Mouse (Mus musculus) hindbrain, embryonic 16.5 days (tissue): ENCODE data around the gene Asnsd1. TPM values are rescaled to one million over a fixed set of nuclear protein-coding genes. Genes with fewer than 3 reads are reported as not detected.
"Not testable (repeated sequence)": the region's sequence is repeated elsewhere in the genome, so short reads cannot be mapped to it uniquely, and the experiment has no call there.

ENCODE experiments used
- ATAC-seq: fragments of 200-750 bp; cut with Nextera tagmentation; 2 replicates; pipeline ENCODE4 v1.8.0; 2017; ENCODE audit warnings: moderate TSS enrichment, moderate library complexity
- H3K27ac ChIP-seq: fragments of 300-500 bp; sonication (generic); 2 replicates; pipeline ENCODE4 v1.5.1; 2014; ENCODE audit warnings: low read depth, mild to moderate bottlenecking, control low read depth, low read length, moderate library complexity
- H3K27me3 ChIP-seq: fragments of 300-500 bp; sonication (generic); replicated peaks from 2 replicates; pipeline ENCODE4 v1.6.1; 2014; ENCODE audit warnings: low read length; ENCODE audit not compliant: control insufficient read depth, insufficient read depth
- H3K36me3 ChIP-seq: fragments of 300-500 bp; sonication (generic); 2 replicates; pipeline ENCODE4 v1.6.1; 2014; ENCODE audit warnings: mild to moderate bottlenecking, low read length, moderate library complexity, mixed read lengths; ENCODE audit not compliant: control insufficient read depth, insufficient read depth
- H3K4me1 ChIP-seq: fragments of 300-500 bp; sonication (generic); 2 replicates; pipeline ENCODE4 v1.6.1; 2014; ENCODE audit warnings: low read depth, low read length; ENCODE audit not compliant: control insufficient read depth, insufficient read depth
- H3K4me2 ChIP-seq: fragments of 300-500 bp; sonication (generic); 2 replicates; pipeline ENCODE4 v1.6.1; 2014; ENCODE audit warnings: mild to moderate bottlenecking, low read length, control low read depth, moderate library complexity
- H3K4me3 ChIP-seq: fragments of 300-500 bp; sonication (generic); 2 replicates; pipeline ENCODE4 v1.5.1; 2014; ENCODE audit warnings: mild to moderate bottlenecking, low read length, control low read depth, moderate library complexity
- H3K9ac ChIP-seq: fragments of 300-500 bp; sonication (generic); 2 replicates; pipeline ENCODE4 v1.6.1; 2014; ENCODE audit warnings: low read depth, mild to moderate bottlenecking, control low read depth, low read length, moderate library complexity
- H3K9me3 ChIP-seq: fragments of 300-500 bp; sonication (generic); 2 replicates; pipeline ENCODE4 v1.6.1; 2014; ENCODE audit warnings: mild to moderate bottlenecking, low read length, moderate library complexity; ENCODE audit not compliant: control insufficient read depth
- WGBS: fragments of 180-500 bp; shearing (Covaris S2); extraction: QIAGEN DNeasy Blood & Tissue Kit; methylation state at CpG from one replicate; pipeline ENCODE4 v1.1.7; 2014; 5-methylcytosine and 5-hydroxymethylcytosine counted together
- polyA plus RNA-seq: library from polyadenylated mRNA; unstranded; fragments of >200 nt; fragmentation: Nextera tagmentation; extraction: Ambion mirVana; gene quantifications from 2 replicates; pipeline ENCODE4 v1.2.1, GENCODE M21; 2015

Gene Asnsd1
- polyA plus RNA-seq, result 52.9 and 55.2 TPM in 2 replicates

DNA sequence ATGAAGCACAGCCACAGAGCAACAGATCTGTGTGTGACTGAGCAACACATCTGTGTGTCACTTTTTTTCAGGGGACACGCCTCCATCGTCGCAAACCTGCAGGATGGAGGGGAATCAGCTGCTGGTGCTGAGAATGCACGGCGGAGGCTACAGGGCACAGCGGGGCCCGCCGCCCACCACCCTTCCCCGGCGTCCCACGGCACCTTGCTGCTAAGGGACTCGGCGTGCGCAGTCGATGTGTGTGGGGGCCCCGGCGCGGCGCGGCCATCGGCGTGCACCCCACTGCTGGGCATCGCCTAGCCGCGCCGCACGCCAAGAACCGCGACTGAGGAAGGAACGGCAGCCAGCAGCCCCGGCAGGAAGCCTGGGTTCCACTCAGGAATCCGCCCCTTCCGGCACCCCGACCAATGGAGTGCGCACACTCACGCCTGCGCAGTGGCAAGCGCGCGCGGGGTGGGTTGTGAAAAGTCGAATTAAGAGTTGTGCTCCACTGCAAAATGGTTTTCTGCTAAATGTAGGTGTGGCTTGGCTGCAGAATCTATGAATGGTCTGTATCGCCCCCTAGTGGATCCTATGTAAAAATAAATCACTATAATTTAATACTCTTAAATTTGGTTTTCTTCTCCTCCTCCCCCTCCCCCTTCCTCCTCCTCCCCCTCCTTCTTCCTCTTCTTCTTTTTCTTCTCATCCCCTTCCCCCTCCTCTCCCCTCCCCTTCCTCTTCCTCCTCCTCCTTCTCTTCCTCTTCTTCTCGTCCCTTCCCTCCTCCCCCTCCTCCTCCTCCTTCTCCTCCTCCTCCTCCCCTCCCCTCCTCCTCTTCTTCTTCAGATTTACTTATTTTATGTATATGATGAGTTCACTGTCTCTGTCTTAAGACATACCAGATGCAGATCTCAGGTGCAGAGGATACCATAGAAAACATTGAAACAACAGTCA is at the start of gene Asnsd1, which contains the start of the genes Asdurf and Gm28551:
TSS of gene Asnsd1 (minus strand) at position 426 of the 935 bp plus-strand sequence.
TSS of gene Asdurf (minus strand) at position 293 of the 935 bp plus-strand sequence.
TSS of gene Gm28551 (minus strand) at position 341 of the 935 bp plus-strand sequence.
- H3K27me3 ChIP-seq, result no peaks in the 10 kb centered on the region
- H3K9ac ChIP-seq, result peak within 1 kb of the TSS; percentile 93
- peak; percentile 100 for ATAC-seq
- H3K36me3 ChIP-seq, result peaks cover 7% of the 10 kb centered on the region
- peak within 1 kb of the TSS; percentile 77 for H3K4me3 ChIP-seq
- peak within 1 kb of the TSS; percentile 58 for H3K4me2 ChIP-seq
- peak within 1 kb of the TSS; percentile 90 for H3K27ac ChIP-seq
- H3K4me1 ChIP-seq, result peaks cover 6% of the 10 kb centered on the region
- no peaks in the 10 kb centered on the region for H3K9me3 ChIP-seq
- under 1% methylated on average over 41 of the region's 44 CpGs for WGBS

DNA sequence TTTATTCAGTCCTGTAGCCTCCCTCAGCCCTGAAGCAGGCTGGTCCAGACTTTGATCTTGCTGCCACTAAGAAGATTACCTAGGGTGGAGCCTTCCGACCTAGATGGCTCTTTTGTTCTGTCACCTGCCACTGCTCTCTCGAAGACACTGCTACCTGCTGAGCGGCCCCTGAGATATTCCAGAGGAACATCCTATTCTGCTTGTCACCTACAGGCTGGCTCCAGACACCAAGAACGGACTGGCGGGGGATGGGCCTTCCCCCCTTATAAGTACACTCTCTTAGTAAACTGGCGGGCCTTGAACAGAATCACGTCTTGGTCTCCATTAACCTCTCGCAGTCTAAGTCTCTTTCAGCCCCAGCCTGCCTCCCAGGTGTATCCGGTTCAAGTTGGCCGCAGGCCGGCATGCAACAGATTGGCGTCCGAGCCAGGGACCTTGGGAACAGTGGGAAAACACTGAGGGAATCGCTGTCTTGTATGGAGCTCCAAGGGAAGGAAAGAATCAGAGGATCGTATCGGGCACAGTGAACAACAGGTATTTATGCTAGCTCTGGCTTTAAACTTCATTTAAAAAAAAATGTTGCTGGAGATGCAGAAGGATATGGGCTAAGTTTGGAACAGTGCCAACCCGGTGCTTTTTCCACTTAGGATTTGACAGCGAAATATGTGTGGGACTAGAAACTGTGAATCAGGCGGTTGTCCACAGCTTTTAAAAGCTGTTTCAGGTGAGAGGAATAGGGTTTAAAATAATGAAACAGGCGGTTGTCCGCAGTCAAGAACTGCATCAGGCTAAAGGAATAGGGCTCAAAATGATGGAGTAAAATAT is 41.6 kb upstream of the Asnsd1 start:
- not testable (repeated sequence) for H3K4me3 ChIP-seq, H3K9ac ChIP-seq, H3K4me1 ChIP-seq, H3K9me3 ChIP-seq, ATAC-seq, H3K27me3 ChIP-seq, H3K36me3 ChIP-seq, H3K27ac ChIP-seq
- WGBS, result 35% methylated on average over 21 of the region's 21 CpGs
- peak overlapping the region; percentile 38 for H3K4me2 ChIP-seq

DNA sequence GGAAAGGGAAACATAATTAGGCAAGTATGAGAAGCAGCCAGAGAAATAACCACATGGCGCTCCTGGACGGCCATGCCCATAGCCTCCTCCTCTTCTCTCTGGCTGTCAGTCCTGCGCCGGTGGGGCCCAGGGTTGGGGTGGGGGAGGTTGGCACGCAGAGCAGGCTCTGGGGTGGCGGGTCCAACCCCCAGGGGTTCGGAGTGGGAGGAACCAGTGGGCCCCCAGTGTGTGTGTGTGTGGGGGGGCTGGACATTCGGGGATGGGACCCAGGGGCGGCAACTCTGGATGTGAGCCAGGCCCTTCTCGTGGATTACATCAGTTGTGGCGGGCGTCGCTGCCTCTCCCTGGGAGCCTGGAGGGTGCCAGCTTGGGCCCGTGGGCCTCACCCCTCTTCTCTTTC is 36.2 kb upstream of the Asnsd1 start:
- H3K27ac ChIP-seq, result no peak overlapping the region
- no peak overlapping the region for H3K9ac ChIP-seq
- H3K4me2 ChIP-seq, result no peak overlapping the region
- no peak for ATAC-seq
- no peaks in the 10 kb centered on the region for H3K4me1 ChIP-seq
- 96% methylated on average over 7 of the region's 14 CpGs for WGBS
- no peak overlapping the region for H3K4me3 ChIP-seq
- H3K9me3 ChIP-seq, result no peaks in the 10 kb centered on the region; the same call in 1 of the 2 replicates
- no peaks in the 10 kb centered on the region for H3K36me3 ChIP-seq
- no peaks in the 10 kb centered on the region for H3K27me3 ChIP-seq

DNA sequence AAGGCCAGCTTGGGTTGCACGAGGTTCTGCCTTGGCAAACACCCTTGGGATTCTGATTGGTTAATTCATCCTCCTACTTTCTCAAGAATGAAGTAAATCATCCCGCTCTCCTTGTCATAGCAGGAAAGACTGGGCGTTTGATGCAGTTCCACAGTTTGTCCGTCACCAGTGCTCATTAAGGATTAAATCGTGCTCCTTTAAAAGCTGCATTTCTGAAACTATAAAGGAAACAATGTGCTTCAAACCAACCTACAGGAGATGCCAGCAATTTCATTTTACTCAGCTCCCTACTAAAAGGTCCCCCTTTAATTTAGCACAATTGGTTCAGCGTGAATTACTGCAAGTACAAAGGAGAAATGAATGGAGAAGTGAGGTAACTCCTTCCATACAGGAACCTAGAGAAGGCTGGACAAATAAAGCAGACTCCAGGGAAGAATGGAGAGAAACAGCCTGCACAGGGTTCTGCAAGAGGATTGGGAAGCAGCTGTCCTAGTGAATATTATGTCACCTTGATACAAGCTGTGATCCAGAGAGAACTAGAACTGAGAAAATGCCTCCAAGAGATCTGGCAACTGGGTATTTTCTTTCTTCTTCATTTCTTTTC is 31.6 kb upstream of the Asnsd1 start:
- Histone ChIP-seq H3K4me1 (no peaks in the 10 kb centered on the region), H3K4me3 (no peak overlapping the region), H3K36me3 (no peaks in the 10 kb centered on the region), H3K9me3 (no peaks in the 10 kb centered on the region; the same call in 1 of the 2 replicates), H3K4me2 (no peak overlapping the region), H3K27ac (no peak overlapping the region), H3K27me3 (no peaks in the 10 kb centered on the region), H3K9ac (no peak overlapping the region)
- no peak for ATAC-seq
- WGBS, result 74% methylated on average over 6 of the region's 6 CpGs

DNA sequence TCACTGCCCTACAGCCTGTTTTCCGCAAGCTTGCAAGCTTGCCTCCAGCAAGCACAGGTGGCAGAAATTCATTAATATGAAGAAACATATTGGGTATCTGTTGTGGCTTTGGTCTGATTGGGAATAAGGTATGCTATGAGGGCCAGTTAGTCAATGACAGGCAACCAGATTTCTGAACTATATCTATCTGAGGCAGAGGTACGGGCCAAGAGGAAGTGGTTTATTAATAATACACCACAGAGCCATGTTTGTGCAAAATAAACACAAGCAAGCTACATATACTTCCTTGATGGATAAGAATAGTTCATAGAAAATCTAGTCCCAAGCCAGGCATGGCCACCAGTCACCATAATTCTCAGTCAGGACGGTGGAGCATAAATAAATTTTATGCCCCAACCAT is 25.2 kb upstream of the Asnsd1 start:
- WGBS, result 76% methylated on average over 3 of the region's 3 CpGs
- H3K36me3 ChIP-seq, result no peaks in the 10 kb centered on the region
- no peak overlapping the region for H3K4me2 ChIP-seq
- no peak overlapping the region for H3K27ac ChIP-seq
- H3K9me3 ChIP-seq, result no peaks in the 10 kb centered on the region
- no peaks in the 10 kb centered on the region for H3K27me3 ChIP-seq
- H3K4me1 ChIP-seq, result no peaks in the 10 kb centered on the region
- no peak overlapping the region for H3K9ac ChIP-seq
- ATAC-seq, result no peak
- H3K4me3 ChIP-seq, result no peak overlapping the region

DNA sequence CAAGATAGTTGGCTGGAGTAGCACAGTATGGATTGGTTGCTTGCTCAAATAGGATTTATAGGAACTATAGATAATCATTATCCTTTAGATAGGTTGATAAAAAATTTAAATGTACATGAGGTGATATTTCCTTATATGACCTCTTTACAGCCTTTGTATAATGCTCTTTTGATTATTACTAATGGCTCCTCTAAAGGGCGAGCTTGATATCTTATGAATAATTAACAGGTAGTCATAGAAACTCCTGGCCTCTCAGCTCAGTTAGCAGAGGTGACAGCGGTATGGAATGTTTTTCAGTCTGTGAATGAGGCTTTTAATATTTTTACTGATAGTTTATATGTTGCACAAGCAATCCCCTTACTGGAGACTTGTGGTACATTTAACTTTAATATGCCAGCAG is 23.4 kb upstream of the Asnsd1 start:
- H3K27me3 ChIP-seq, H3K4me3 ChIP-seq, H3K4me1 ChIP-seq, H3K27ac ChIP-seq, H3K9me3 ChIP-seq, H3K4me2 ChIP-seq, H3K36me3 ChIP-seq, ATAC-seq, H3K9ac ChIP-seq: not testable (repeated sequence)
- WGBS, result 79% methylated on average over 2 of the region's 2 CpGs

DNA sequence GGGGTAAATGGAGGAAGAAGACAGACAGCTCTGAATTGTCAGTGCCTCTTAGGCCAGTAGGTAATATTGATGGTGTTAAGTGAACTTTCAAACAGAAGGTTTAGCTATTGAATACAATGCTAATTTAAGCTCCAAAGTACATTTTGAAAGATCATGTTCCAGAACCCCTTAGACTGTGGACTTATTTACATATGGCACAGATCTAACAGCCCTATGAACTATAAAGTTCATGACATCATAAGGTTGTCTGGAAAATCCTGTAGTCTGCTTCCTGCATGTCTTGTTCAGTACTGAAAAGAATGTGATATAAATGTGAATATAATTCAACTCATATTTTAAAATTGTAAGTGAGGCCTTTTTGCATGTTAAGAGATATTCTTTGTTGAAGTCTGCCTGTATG is 6.4 kb upstream of the Asnsd1 start:
- no peak for ATAC-seq

DNA sequence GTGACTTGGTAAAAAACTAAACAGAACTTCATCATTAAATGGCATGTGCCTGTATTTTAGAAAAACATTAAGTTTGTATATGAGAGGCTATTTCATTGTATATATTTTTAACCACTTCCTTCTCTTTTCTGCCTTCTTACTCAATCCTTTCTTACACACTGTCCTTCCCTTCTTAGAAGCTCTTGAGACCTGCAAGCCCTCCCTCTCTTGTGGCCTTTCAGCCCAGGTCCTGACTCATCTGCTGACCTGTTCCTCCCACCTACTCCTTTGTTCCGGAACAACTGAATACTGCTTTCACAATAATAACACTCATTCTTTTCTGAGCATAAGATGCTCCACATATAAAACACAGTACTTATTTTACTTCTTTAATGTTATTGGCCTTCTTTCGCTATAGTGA is 11.5 kb downstream of the Asnsd1 start:
- Histone ChIP-seq H3K36me3 (peaks cover 33% of the 10 kb centered on the region), H3K9me3 (peaks cover 15% of the 10 kb centered on the region)
- WGBS, result 98% methylated on average over 2 of the region's 2 CpGs

More for the DNA sequence above, 6.4 kb upstream of the Asnsd1 start:
- Histone ChIP-seq H3K36me3 (no peaks in the 10 kb centered on the region), H3K4me2 (no peak overlapping the region), H3K27ac (no peak overlapping the region), H3K9me3 (no peaks in the 10 kb centered on the region), H3K4me3 (no peak overlapping the region), H3K4me1 (no peaks in the 10 kb centered on the region), H3K27me3 (no peaks in the 10 kb centered on the region), H3K9ac (no peak overlapping the region)

More for the DNA sequence above, 11.5 kb downstream of the Asnsd1 start:
- no peak overlapping the region for H3K27ac ChIP-seq
- H3K9ac ChIP-seq, result no peak overlapping the region
- H3K27me3 ChIP-seq, result no peaks in the 10 kb centered on the region
- no peak for ATAC-seq
- H3K4me2 ChIP-seq, result no peak overlapping the region
- H3K4me3 ChIP-seq, result no peak overlapping the region
- H3K4me1 ChIP-seq, result no peaks in the 10 kb centered on the region
